Mouse (Mus musculus) ES-Bruce4 (cell line): ENCODE data around the gene Zc3h4. TPM values are rescaled to one million over a fixed set of nuclear protein-coding genes. Genes with fewer than 3 reads are reported as not detected.

Experiments
- H3K27ac ChIP-seq: 2 replicates; pipeline ENCODE4 v1.5.1; 2012; ENCODE audit warnings: low read length, inconsistent platforms; ENCODE audit not compliant: insufficient read depth
- H3K27me3 ChIP-seq: 2 replicates; pipeline ENCODE4 v1.6.1; 2012; ENCODE audit warnings: mild to moderate bottlenecking, low read length, inconsistent platforms; ENCODE audit not compliant: control insufficient read depth, poor library complexity, insufficient read depth, severe bottlenecking
- H3K36me3 ChIP-seq: 2 replicates; pipeline ENCODE4 v1.6.1; 2012; ENCODE audit warnings: inconsistent platforms, mild to moderate bottlenecking, low read length, moderate library complexity; ENCODE audit not compliant: control insufficient read depth, poor library complexity, insufficient read depth, severe bottlenecking
- H3K4me1 ChIP-seq: one replicate; pipeline ENCODE4 v1.8.1; 2011; ENCODE audit warnings: low read length; ENCODE audit not compliant: control insufficient read depth, insufficient read depth
- H3K4me3 ChIP-seq: 2 replicates; pipeline ENCODE4 v1.5.1; 2011; ENCODE audit warnings: low read depth, mild to moderate bottlenecking, low read length
- H3K9ac ChIP-seq: 2 replicates; pipeline ENCODE4 v1.6.1; 2012; ENCODE audit warnings: low read depth, mild to moderate bottlenecking, inconsistent platforms; ENCODE audit not compliant: poor library complexity, severe bottlenecking
- H3K9me3 ChIP-seq: replicated peaks from 2 replicates; pipeline ENCODE4 v1.6.1; 2012; ENCODE audit warnings: mild to moderate bottlenecking, low read length, inconsistent platforms; ENCODE audit not compliant: control insufficient read depth, poor library complexity, insufficient read depth, severe bottlenecking
- CTCF ChIP-seq: IDR thresholded peaks from one replicate; pipeline ENCODE4 v1.8.1; 2011; ENCODE audit warnings: low read depth, low read length
- EP300 ChIP-seq: IDR thresholded peaks from 2 replicates; pipeline ENCODE4 v1.6.1; 2011; ENCODE audit warnings: low read depth, low read length; ENCODE audit not compliant: insufficient read depth
- POLR2A ChIP-seq: IDR thresholded peaks from one replicate; pipeline ENCODE4 v1.8.1; 2011; ENCODE audit warnings: low read length; ENCODE audit not compliant: insufficient read depth
- polyA plus RNA-seq: library from polyadenylated mRNA; stranded (reverse); fragments of >200 nt; gene quantifications from 2 replicates; pipeline ENCODE4 v1.2.4, GENCODE M21; 2011; ENCODE audit warnings: low read depth; ENCODE audit not compliant: missing spikeins, insufficient read depth, insufficient read length

The Zc3h4 gene
- polyA plus RNA-seq, 1 experiment: 48.3 TPM

GRCm38 (mm10) chr7:16474445-16474844 is 73.7 kb downstream of the Zc3h4 start:
- Histone ChIP-seq H3K4me3 (peak overlapping the region; percentile 18; the same call in 1 of the 2 replicates), H3K9ac (no peak overlapping the region), H3K36me3 (no peaks in the 10 kb centered on the region), H3K4me1 (no peaks in the 10 kb centered on the region), H3K9me3 (no peaks in the 10 kb centered on the region), H3K27ac (no peak overlapping the region), H3K27me3 (peaks cover 9% of the 10 kb centered on the region)
- TF ChIP-seq POLR2A (no peak), EP300 (no peak), CTCF (no peak)

- H3K4me1 ChIP-seq: no peaks in the 10 kb centered on the region
- H3K4me3 ChIP-seq: peak overlapping the region; percentile 43
- H3K36me3 ChIP-seq: no peaks in the 10 kb centered on the region
- H3K9ac ChIP-seq: peak overlapping the region; percentile 20
- TF ChIP-seq POLR2A (no peak), EP300 (no peak), CTCF (no peak)
- H3K9me3 ChIP-seq: no peaks in the 10 kb centered on the region
- H3K27ac ChIP-seq: no peak overlapping the region
- peaks cover 9% of the 10 kb centered on the region for H3K27me3 ChIP-seq
Measured at GRCm38 (mm10) chr7:16475321-16475720, 74.6 kb downstream of the Zc3h4 start.

GRCm38 (mm10) chr7:16475764-16476599 is 75.3 kb downstream of the Zc3h4 start:
- H3K4me1 ChIP-seq: no peaks in the 10 kb centered on the region
- H3K9me3 ChIP-seq: no peaks in the 10 kb centered on the region
- peak overlapping the region; percentile 20 for H3K9ac ChIP-seq
- H3K27me3 ChIP-seq: peaks cover 9% of the 10 kb centered on the region
- H3K36me3 ChIP-seq: no peaks in the 10 kb centered on the region
- no peak for TF ChIP-seq CTCF
- no peak for TF ChIP-seq EP300
- TF ChIP-seq POLR2A: no peak
- peak overlapping the region; percentile 43 for H3K4me3 ChIP-seq
- no peak overlapping the region for H3K27ac ChIP-seq

GRCm38 (mm10) chr7:16476600-16476989 is 75.9 kb downstream of the Zc3h4 start:
- TF ChIP-seq CTCF (no peak), POLR2A (no peak)
- H3K27me3 ChIP-seq: peaks cover 9% of the 10 kb centered on the region
- H3K27ac ChIP-seq: no peak overlapping the region
- H3K4me1 ChIP-seq: no peaks in the 10 kb centered on the region
- H3K9me3 ChIP-seq: no peaks in the 10 kb centered on the region
- peak overlapping the region; percentile 36 for H3K4me3 ChIP-seq
- H3K9ac ChIP-seq: no peak overlapping the region
- no peaks in the 10 kb centered on the region for H3K36me3 ChIP-seq

GRCm38 (mm10) chr7:16477628-16478027 is 76.9 kb downstream of the Zc3h4 start, which contains the start of gene Npas1:
Gene Npas1, minus strand, starts transcription at chr7:16477728.
- TF ChIP-seq CTCF (no peak), EP300 (no peak), POLR2A (no peak)
- Histone ChIP-seq H3K4me3 (peak within 1 kb of the TSS; percentile 36; the same call in 1 of the 2 replicates), H3K36me3 (no peaks in the 10 kb centered on the region), H3K9me3 (no peaks in the 10 kb centered on the region), H3K9ac (no peak within 1 kb of the TSS), H3K27ac (no peak within 1 kb of the TSS), H3K4me1 (no peaks in the 10 kb centered on the region), H3K27me3 (peaks cover 9% of the 10 kb centered on the region)

Other genes starting within 250 kb of the Zc3h4 start
- 4.5 and 5.2 TPM in 2 replicates for gene Meis3, start 225.8 kb upstream of the Zc3h4 start, polyA plus RNA-seq
- gene Dhx34, start 178.9 kb upstream of the Zc3h4 start, polyA plus RNA-seq: 9.7 and 11.6 TPM in 2 replicates
- not detected in 2 replicates for gene C5ar2, start 156.8 kb upstream of the Zc3h4 start, polyA plus RNA-seq
- gene C5ar1, start 141.4 kb upstream of the Zc3h4 start, polyA plus RNA-seq: not detected in 2 replicates
- 3.3 and 4.6 TPM in 2 replicates for gene Inafm1, start 127.3 kb upstream of the Zc3h4 start, polyA plus RNA-seq
- 86.6 and 104 TPM in 2 replicates for gene Ccdc9, start 114.1 kb upstream of the Zc3h4 start, polyA plus RNA-seq
- gene Bbc3, start 92.5 kb upstream of the Zc3h4 start, polyA plus RNA-seq: 38.5 and 38.7 TPM in 2 replicates
- 256 and 263 TPM in 2 replicates for gene Sae1, start 13.1 kb upstream of the Zc3h4 start, polyA plus RNA-seq
- gene Tmem160, start 51.9 kb downstream of the Zc3h4 start, polyA plus RNA-seq: 24.3 and 25.4 TPM in 2 replicates
- 0.27 and 0.70 TPM in 2 replicates for gene Npas1, start 76.8 kb downstream of the Zc3h4 start, polyA plus RNA-seq
- 47.9 and 48.5 TPM in 2 replicates for gene Arhgap35, start 214.1 kb downstream of the Zc3h4 start, polyA plus RNA-seq